Mouse (Mus musculus): ENCODE measurements at regions not wholly inside any gene's neighbourhood (a gene's known extent, or its start where the extent isn't known, plus 50 kb on each side); places are given as distances from the start of the nearest gene placed in this dataset.

DNA sequence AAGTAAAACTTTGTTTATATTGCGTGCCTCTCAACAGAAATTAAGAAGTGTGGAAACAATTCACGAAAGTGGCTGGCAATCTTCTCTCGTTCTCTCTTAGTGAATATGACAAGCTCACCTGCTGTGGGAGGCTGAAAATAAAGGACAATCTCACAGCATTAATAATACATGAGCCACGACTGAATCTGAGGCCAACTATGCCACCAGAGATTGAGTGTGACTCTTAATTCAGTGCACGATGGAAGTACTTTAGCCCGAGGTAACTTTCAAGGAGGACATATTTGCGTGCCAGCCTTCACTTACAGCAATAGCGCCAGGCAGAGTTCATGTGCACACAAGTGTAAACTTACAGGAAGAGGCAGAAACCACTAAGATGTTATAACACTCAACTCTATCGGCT lies 760.6 kb upstream of the Epha5 start:
- DNase-seq (ENCODE audit: low spot score) = no peak

- no peak for DNase-seq (ENCODE audit: low spot score)
Measured at GRCm38 (mm10) chr5:85173899-85174298, 756.7 kb upstream of the Epha5 start.

DNA sequence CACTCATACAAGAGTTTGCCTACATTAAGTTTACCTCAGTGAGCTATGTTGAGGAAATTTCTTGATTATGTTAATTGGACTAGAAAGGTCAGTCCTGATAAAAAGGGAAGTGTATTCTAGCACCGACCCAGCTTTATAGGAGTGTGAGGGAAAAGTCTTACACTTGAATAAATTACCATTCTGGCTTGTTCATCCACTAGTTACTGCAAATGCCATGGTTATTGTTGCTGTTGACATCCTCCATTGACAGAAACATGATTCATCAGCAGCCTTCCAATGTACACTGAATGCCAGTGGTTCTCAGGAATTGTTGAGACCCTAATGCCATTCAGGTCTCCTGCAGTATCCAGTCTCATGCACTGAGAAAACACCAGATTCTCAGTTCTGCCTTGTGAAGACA lies 738.7 kb upstream of the Epha5 start:
- peak; percentile 1 for DNase-seq (ENCODE audit: low spot score)

DNA sequence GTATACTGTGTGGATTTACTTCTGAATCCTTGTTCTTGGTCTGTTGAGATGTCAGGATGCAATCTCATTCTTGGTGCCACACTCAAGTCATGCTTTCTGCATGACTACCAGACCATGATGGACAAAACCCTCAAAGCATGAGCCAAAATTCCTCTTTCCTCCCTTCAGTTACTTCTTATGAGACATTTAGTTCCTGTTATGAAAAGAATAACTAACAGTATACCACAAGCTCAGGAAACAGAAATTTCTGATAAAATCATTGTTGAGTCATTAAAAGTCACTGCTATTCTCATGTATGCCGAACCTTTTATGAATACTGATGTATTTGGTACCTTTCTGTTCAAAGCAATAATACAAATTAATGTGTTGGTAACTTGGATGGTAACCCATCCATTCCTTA lies 738.0 kb upstream of the Epha5 start:
- DNase-seq (ENCODE audit: low spot score) = no peak
